Mouse (Mus musculus) limb, embryonic 12.5 days (tissue): ENCODE measurements around the gene Rbms1. TPM values are rescaled to one million over a fixed set of nuclear protein-coding genes. Genes with fewer than 3 reads are reported as not detected.

Experiments used
- ATAC-seq: fragments of 200-750 bp; cut with Nextera tagmentation; 2 replicates; pipeline ENCODE4 v1.8.0; 2017; ENCODE audit warnings: low read depth, moderate TSS enrichment; ENCODE audit not compliant: insufficient number of reproducible peaks, insufficient read depth, low FRiP score, low TSS enrichment
- H3K27ac ChIP-seq: fragments of 300-500 bp; sonication (generic); 2 replicates; pipeline ENCODE4 v1.5.1; 2016; ENCODE audit warnings: mild to moderate bottlenecking, moderate library complexity
- H3K27me3 ChIP-seq: fragments of 300-500 bp; sonication (generic); 2 replicates; pipeline ENCODE4 v1.6.1; 2016; ENCODE audit warnings: mild to moderate bottlenecking, moderate library complexity
- H3K36me3 ChIP-seq: fragments of 300-500 bp; sonication (generic); 2 replicates; pipeline ENCODE4 v1.6.1; 2016; ENCODE audit warnings: mild to moderate bottlenecking, moderate library complexity
- H3K4me1 ChIP-seq: fragments of 300-500 bp; sonication (generic); replicated peaks from 2 replicates; pipeline ENCODE4 v1.6.1; 2016
- H3K4me2 ChIP-seq: fragments of 300-500 bp; sonication (generic); 2 replicates; pipeline ENCODE4 v1.6.1; 2016; ENCODE audit warnings: mild to moderate bottlenecking, moderate library complexity
- H3K4me3 ChIP-seq: fragments of 300-500 bp; sonication (generic); replicated peaks from 2 replicates; pipeline ENCODE4 v1.5.1; 2016; ENCODE audit warnings: mild to moderate bottlenecking
- H3K9ac ChIP-seq: fragments of 300-500 bp; sonication (generic); replicated peaks from 2 replicates; pipeline ENCODE4 v1.6.1; 2016; ENCODE audit warnings: mild to moderate bottlenecking, moderate library complexity
- H3K9me3 ChIP-seq: fragments of 300-500 bp; sonication (generic); 2 replicates; pipeline ENCODE4 v1.6.1; 2016; ENCODE audit warnings: mild to moderate bottlenecking, moderate library complexity
- WGBS: fragments of 180-500 bp; shearing (Covaris S2); methylation state at CpG from one replicate; pipeline ENCODE4 v1.1.7; 2016; 5-methylcytosine and 5-hydroxymethylcytosine counted together
- polyA plus RNA-seq: library from polyadenylated mRNA; unstranded; fragments of >200 nt; fragmentation: Nextera tagmentation; extraction: Ambion mirVana; gene quantifications from 2 replicates; pipeline ENCODE4 v1.2.1, GENCODE M21; 2016

Rbms1 gene
- polyA plus RNA-seq, 1 experiment from 2014 or later, result 101 TPM

GRCm38 (mm10) chr2:60877543-60878386 lies 85.2 kb downstream of the Rbms1 start:
- Histone ChIP-seq H3K27ac (no peak overlapping the region), H3K9me3 (no peaks in the 10 kb centered on the region), H3K36me3 (0 out of 2 replicates have a peak, but pooled peaks cover 6% of the 10 kb centered on the region), H3K4me2 (no peak overlapping the region), H3K4me1 (peaks cover 56% of the 10 kb centered on the region), H3K9ac (no peak overlapping the region), H3K27me3 (no peaks in the 10 kb centered on the region), H3K4me3 (no peak overlapping the region)
- WGBS, result 63% methylated on average over 14 of the region's 14 CpGs
- ATAC-seq, result no peak

- ATAC-seq, result no peak
- H3K27ac ChIP-seq, result no peak overlapping the region
- H3K4me3 ChIP-seq, result no peak overlapping the region
- H3K4me2 ChIP-seq, result no peak overlapping the region
- H3K4me1 ChIP-seq, result peaks cover 63% of the 10 kb centered on the region
- H3K36me3 ChIP-seq, result 0 out of 2 replicates have a peak, but pooled peaks cover 6% of the 10 kb centered on the region
- H3K9ac ChIP-seq, result no peak overlapping the region
- no peaks in the 10 kb centered on the region for H3K9me3 ChIP-seq
- H3K27me3 ChIP-seq, result no peaks in the 10 kb centered on the region
- 72% methylated on average over 2 of the region's 2 CpGs for WGBS
These were observed 86.1 kb downstream of the Rbms1 start for GRCm38 (mm10) chr2:60876891-60877290.

DNA sequence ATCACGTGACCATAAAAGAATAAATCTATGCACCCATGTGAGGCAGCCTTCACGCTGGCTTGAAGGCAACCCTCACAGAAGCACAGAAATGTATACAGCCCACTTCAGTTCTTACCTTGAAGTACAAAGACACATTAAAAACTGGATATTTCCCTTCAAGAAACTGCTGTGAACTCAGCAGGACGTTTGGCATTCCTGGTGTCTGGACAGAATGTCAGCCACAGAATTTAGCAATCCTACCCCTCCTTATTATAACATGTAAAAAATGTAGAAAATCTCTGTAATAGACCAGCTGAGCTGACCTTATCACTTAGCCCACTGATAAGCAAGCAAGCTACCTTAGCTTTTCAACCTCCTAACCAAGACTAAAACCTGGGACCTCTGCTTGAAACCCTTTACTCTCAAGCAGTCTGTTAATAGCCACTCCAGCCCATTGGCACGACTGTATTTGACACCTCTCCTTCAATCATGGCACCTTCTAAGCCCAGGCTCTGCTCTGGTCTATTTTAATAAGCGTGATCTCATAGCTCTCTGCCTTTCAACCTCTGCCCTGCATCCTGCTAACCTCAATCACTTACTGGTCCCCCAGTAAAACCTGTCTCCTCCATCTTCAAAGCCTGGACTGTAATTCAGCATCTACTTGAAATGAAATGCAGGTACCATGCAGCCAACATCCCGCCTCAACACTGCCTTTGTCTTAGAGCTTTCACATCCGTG lies 90.7 kb downstream of the Rbms1 start:
- 63% methylated on average over 7 of the region's 7 CpGs for WGBS
- Histone ChIP-seq H3K36me3 (no peaks in the 10 kb centered on the region; the same call in 1 of the 2 replicates), H3K27me3 (no peaks in the 10 kb centered on the region), H3K4me1 (peaks cover 49% of the 10 kb centered on the region), H3K27ac (no peak overlapping the region), H3K9me3 (no peaks in the 10 kb centered on the region), H3K9ac (no peak overlapping the region), H3K4me2 (no peak overlapping the region), H3K4me3 (no peak overlapping the region)
- ATAC-seq, result no peak

GRCm38 (mm10) chr2:60871001-60871400 lies 92.0 kb downstream of the Rbms1 start:
- Histone ChIP-seq H3K4me2 (no peak overlapping the region), H3K27me3 (no peaks in the 10 kb centered on the region), H3K4me1 (peaks cover 45% of the 10 kb centered on the region), H3K27ac (peak overlapping the region; percentile 17; the same call in 1 of the 2 replicates), H3K9ac (no peak overlapping the region), H3K4me3 (no peak overlapping the region), H3K9me3 (no peaks in the 10 kb centered on the region), H3K36me3 (no peaks in the 10 kb centered on the region; the same call in 1 of the 2 replicates)
- no peak for ATAC-seq
- WGBS, result 35% methylated on average over 5 of the region's 5 CpGs

DNA sequence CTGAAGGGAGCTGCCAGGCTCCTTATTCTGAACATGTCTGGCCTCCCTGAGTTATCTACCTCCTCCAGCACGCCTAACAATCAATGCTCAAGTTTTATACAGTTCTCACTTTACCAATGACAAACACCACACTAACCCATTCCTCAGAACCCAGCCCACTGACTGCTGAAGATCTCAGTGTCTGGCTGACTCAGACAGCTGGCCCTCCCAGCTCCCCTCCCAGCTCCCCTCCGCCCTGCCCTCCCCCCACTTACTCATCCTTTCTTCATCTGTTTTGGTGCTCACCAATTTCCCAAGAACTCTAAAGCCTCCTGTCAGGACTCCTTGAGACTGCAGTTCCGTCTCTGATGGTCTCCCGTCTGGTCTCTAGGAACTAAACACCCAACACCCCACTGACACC lies 92.5 kb downstream of the Rbms1 start:
- Histone ChIP-seq H3K9me3 (no peaks in the 10 kb centered on the region), H3K27me3 (no peaks in the 10 kb centered on the region), H3K4me1 (peaks cover 43% of the 10 kb centered on the region), H3K4me3 (no peak overlapping the region), H3K27ac (peak overlapping the region; percentile 17; the same call in 1 of the 2 replicates), H3K36me3 (no peaks in the 10 kb centered on the region; the same call in 1 of the 2 replicates), H3K4me2 (no peak overlapping the region), H3K9ac (no peak overlapping the region)
- no peak for ATAC-seq
- 39% methylated on average over 4 of the region's 4 CpGs for WGBS

GRCm38 (mm10) chr2:60869001-60869743 lies 93.8 kb downstream of the Rbms1 start:
- Histone ChIP-seq H3K9ac (no peak overlapping the region), H3K4me2 (no peak overlapping the region), H3K27ac (no peak overlapping the region), H3K9me3 (no peaks in the 10 kb centered on the region), H3K4me1 (peaks cover 46% of the 10 kb centered on the region), H3K27me3 (no peaks in the 10 kb centered on the region), H3K4me3 (no peak overlapping the region), H3K36me3 (no peaks in the 10 kb centered on the region; the same call in 1 of the 2 replicates)
- 83% methylated on average over 12 of the region's 12 CpGs for WGBS
- no peak for ATAC-seq

DNA sequence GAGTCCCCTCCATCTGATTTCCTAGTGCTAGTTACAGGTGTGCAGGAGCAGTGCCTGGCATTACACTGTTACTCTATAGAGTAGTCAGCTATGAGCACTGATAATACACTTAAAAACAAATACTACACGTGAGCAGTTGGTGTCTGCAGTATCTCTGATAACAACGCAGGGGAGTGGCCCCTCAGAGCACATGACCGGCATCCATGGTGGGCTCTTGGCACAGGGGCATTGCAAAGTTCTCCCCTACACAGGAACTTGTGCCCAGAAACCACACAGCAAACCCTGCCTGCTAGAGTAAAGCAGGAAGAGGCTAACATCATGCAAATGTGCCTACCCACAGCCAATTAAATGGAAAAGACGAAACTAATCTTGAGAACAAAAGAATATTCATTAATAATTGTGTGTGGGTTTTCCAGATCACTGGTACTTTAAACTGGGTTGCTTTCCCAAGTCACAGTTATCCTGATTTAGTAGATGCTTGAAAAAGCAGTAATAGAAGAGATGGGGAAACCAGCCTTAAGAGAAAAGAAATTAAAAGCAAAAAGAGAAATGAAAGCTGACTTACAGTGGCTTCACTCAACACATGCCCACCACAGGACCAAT lies 94.8 kb downstream of the Rbms1 start:
- H3K27ac ChIP-seq, result no peak overlapping the region
- no peak overlapping the region for H3K9ac ChIP-seq
- peaks cover 49% of the 10 kb centered on the region for H3K4me1 ChIP-seq
- H3K27me3 ChIP-seq, result no peaks in the 10 kb centered on the region
- no peak for ATAC-seq
- no peak overlapping the region for H3K4me2 ChIP-seq
- WGBS, result 94% methylated on average over 4 of the region's 4 CpGs
- no peaks in the 10 kb centered on the region for H3K9me3 ChIP-seq
- no peak overlapping the region for H3K4me3 ChIP-seq
- no peaks in the 10 kb centered on the region; the same call in 1 of the 2 replicates for H3K36me3 ChIP-seq

DNA sequence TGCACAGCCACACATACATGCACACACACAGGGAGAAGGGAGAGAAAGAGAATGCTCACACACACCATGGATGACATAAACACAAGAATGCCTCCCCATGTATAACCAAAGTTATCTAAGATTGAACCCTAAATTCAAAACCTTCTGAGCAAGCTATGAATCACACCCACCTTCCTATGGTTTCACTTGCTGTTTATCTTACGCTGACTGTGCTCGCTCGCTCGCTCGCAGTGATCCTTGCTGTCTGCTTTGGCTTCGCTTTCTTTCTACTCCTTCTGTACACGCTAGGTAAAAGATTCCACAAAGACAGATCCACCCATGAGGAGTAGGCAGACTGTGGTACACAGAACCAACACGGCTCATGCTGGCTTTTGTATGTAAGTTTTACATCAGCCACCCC lies 95.7 kb downstream of the Rbms1 start:
- H3K4me2 ChIP-seq, result no peak overlapping the region
- no peak overlapping the region for H3K9ac ChIP-seq
- H3K27ac ChIP-seq, result no peak overlapping the region
- no peaks in the 10 kb centered on the region; the same call in 1 of the 2 replicates for H3K36me3 ChIP-seq
- H3K4me1 ChIP-seq, result peaks cover 45% of the 10 kb centered on the region
- H3K27me3 ChIP-seq, result no peaks in the 10 kb centered on the region
- H3K4me3 ChIP-seq, result no peak overlapping the region
- 94% methylated on average over 8 of the region's 8 CpGs for WGBS
- no peaks in the 10 kb centered on the region for H3K9me3 ChIP-seq
- ATAC-seq, result no peak

DNA sequence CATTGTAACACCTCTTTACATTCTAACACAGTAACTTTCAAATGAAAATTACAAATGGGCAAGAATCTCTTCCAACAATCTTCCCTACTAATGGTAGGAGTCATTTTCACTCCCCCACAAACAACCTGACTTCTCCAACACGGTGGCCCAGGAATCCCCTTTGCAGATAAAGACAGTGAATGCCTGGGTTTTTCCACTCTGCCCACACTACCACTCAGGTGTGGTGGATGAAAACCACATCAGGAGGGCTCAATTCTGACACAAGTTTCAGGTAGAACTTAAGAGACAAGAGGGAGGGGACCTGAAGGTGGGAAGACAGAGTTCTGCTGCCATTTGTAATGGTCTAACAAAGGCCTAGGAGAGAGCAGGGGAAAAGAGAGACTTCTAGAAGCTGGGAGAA lies 97.1 kb downstream of the Rbms1 start:
- 68% methylated on average over 1 of the region's 1 CpGs for WGBS
- no peaks in the 10 kb centered on the region for H3K27me3 ChIP-seq

GRCm38 (mm10) chr2:60864977-60865376 lies 98.0 kb downstream of the Rbms1 start:
- no peaks in the 10 kb centered on the region for H3K9me3 ChIP-seq
- 60% methylated on average over 5 of the region's 5 CpGs for WGBS
- no peaks in the 10 kb centered on the region for H3K27me3 ChIP-seq
- H3K36me3 ChIP-seq, result no peaks in the 10 kb centered on the region; the same call in 1 of the 2 replicates
- H3K9ac ChIP-seq, result no peak overlapping the region
- no peak overlapping the region for H3K27ac ChIP-seq
- H3K4me1 ChIP-seq, result peaks cover 26% of the 10 kb centered on the region
- ATAC-seq, result no peak
- H3K4me2 ChIP-seq, result no peak overlapping the region
- H3K4me3 ChIP-seq, result no peak overlapping the region

More for the DNA sequence above, 97.1 kb downstream of the Rbms1 start:
- no peak overlapping the region for H3K4me2 ChIP-seq
- H3K9ac ChIP-seq, result no peak overlapping the region
- H3K4me1 ChIP-seq, result peaks cover 32% of the 10 kb centered on the region
- H3K4me3 ChIP-seq, result no peak overlapping the region
- H3K9me3 ChIP-seq, result no peaks in the 10 kb centered on the region
- H3K36me3 ChIP-seq, result no peaks in the 10 kb centered on the region; the same call in 1 of the 2 replicates
- no peak overlapping the region for H3K27ac ChIP-seq
- ATAC-seq, result no peak
